Mouse (Mus musculus) gastrocnemius, adult 18-20 months (tissue): ENCODE data around the gene Nmu. TPM values are rescaled to one million over a fixed set of nuclear protein-coding genes. Genes with fewer than 3 reads are reported as not detected.

Source experiments
- DNase-seq: peaks from one replicate; pipeline ENCODE4 v3.0.0; 2021; ENCODE audit warnings: low spot score
- long read RNA-seq, 2 experiments: library from polyadenylated mRNA; stranded (forward); transcript quantifications; one replicate each; pipeline ENCODE4 v2.0.0; 2021
- total RNA-seq, 2 experiments: library from RNA; stranded (reverse); gene quantifications; 2 replicates each; pipeline ENCODE4 v1.2.3; 2021

Nmu gene
- not detected for total RNA-seq
- long read RNA-seq, experiment 1: 0 reads
- long read RNA-seq, experiment 2: 0 reads

DNA sequence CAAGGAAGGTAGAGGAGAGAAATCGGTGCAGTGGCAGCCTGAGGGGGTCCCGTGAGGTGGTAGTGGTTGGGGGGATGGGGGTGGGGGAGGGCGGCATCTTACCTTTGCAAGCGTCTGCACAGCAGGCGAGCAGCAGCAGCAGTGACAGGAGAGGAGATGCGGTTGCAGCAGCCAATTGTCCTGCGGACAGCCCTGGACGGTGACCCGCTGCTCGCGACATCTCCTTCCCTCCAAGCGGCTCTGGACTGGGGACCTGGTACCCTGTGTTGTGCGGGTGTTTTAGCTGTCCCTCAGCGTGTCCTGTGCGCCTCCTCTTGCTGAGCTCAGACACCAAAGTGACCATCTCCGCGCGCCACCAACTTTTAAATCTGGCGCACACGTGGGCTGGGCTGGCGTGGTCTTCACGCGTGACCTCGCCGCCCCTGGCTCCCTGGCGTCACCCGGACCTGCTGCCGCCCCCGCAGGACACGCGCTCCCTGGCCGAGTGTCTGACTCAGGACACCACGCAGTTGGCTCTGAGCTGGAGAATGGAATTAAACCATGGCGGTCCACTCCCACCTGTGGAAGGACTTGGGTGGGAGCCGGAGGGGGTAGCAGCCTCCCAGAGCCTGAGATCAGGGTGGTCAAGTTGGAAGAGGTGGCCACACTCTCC lies at the start of gene Nmu:
Gene Nmu, minus strand, starts transcription at position 336 of the 652 bp plus-strand sequence.
- no peak for DNase-seq

DNA sequence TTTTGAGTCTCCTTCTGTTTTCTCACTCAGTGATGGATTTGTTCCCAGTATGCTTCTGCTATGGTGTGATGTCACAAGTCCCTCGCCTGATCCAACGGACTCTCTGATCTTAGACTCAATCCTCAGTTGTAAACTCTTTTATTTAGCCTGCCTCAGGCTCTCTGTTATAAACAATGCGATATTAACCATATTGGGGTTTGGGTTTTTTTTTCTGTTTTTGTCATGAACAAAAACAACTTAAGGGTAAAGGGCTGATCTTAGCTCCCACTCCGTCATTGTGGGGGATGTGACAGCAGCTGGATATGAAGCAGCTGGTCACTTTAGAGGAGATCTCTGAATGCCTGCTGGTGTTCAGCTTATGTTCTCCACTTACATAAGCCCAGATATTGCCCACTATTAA lies 48.1 kb upstream of the Nmu start:
- no peak for DNase-seq

DNA sequence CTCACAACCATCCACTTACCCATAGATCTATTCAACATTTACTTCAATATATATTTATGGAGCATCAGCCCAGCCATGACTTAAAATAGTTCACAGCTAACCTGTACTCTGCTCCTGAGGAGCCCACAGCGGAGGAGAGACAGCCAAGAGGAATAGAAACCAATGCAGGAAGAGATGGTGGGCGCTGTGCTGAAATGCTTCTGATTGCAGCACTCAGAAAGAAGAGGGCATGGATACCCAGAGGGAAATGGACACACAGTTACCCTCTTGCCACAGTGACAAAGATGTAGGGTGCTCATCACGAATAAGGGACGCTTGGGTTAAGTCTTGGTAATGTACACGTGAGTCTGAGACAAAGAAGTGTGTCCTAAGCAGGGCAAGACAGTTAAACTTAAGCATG lies 30.8 kb upstream of the Nmu start:
- DNase-seq: no peak

DNA sequence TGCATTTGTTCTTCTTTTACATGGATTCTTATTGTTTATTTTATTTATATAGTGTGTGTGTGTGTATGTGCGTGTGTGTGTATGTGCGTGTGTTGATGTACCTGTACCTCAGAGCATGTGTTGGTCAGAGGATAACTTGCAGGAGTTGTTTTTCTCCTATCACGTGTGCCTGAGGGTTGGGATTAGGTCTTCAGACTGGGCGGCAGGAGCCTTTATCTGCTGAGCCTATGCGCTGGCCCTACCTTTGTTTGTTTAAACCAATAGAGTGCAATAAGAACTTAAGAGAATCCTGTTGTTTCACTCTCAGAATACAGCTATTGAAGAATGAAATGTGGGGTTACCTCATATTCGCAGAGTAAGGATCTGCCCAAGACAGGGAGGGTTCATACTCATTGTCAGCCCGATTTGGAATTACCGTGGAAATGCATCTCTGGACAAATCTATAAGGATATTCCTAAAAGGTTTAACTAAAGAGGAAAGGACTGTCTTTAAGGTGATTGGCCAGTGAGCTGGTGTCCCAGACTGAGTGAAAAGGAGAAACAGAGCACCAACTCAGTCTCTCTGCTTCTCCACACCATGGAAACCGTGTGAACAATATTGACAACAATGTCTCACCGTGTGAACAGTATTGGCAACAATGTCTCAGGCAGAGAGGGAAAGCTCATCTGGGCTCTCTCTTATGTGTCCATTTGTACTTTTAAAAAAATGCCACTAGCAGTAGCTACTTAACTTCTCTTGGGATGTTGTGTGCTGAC lies 25.6 kb upstream of the Nmu start:
- no peak for DNase-seq

DNA sequence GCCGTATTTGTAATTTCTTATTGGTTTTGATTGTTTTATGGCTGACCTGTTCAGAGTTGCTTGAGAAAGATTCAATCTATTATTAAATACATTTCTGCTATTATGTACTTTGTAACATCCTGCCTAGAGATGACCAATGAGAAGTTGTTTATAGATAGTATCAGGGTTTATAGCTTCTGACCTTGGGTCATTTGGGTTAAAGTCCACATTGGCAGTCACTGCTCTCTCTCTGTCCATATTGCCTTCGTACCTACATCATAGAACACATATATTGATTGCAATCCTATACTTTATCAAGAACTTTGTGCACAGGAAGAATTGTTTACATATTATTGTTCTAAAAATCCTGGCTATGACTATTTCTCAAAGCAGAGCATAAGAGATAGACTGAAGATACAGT lies 24.9 kb upstream of the Nmu start:
- no peak for DNase-seq

DNA sequence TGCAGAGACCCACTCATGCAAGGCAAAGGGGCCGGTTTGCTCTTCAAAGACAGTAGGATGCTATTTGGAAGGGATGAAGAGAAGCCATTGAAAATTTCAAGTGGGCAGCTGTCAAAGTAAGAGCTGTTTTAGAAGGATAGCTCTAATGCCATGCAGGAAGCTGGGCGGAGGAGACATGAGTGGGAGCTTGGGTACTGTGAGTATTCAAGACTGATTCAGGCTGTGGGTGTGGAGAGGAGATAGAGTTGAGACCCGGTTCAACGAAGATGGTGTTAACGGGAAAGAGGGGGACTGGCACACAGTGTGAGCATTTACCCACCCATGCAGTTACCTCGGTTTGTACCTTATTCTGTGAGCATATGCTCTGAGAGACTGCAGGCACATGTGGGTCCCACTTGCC lies 20.1 kb upstream of the Nmu start:
- no peak for DNase-seq

DNA sequence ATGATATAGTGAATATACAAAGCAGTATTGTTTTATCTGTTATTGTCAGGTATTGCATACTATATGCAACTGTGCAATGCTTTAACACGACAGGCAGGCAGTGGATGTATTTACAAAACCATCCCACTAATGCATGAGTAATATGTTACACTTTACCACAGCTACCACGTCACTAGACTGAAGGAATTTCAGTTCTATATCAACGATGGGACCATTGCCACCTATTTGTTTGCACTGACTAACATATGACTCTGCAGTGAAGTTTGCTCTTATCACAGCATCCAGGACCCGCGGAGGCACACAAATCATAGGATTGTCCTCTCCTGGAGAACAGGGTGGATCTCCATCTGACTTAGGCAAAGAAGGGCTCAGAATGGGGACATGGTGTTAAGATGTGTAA lies 18.2 kb upstream of the Nmu start:
- no peak for DNase-seq

DNA sequence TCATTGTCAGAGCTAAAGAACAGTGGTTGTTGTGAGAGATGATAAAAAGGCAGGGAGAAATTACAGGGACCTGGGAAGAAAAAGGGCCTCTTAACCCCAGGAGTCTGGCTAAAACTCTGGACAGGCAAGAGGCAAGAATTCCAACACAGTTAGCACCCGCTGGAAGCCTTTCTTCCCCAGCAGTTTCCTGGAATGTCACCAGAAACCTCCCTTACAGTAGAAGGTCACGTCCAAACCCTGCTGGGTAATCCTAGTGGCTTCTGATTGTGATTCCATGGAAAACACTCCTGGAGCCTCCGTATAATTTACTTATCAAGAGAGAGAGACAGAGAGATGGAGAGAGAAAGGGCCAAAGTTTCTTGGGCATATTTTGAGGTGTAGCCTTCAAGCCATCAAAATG lies 15.6 kb upstream of the Nmu start:
- no peak for DNase-seq

DNA sequence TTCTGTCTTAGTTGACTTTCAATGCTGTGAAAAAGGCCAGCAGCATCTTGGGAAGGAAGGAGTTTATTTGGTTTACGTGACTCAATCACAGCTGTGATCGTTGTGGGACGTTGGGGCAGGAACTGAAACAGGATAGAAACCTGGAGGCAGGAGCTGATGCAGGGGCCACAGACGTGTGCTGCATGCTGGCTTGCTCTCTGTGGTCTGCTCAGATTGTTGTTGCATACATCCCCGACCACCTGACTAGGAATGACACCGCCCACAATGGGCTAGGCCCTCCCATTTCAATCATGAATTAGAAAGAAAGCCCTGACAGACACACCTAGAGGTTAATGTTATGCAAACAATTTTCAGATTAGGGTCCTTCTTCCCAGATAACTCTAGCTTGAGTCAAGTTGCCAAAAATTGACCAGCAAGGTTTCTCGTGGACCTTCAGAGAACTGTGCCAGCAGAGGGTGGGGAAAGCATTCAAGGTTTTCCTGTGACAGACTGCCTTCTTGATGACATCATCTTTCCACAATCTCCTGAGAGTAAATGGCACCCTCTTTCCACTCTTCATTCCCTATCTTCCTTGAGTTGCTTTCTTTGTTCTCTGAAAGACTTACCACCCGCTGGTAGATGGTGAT lies 5.7 kb upstream of the Nmu start:
- DNase-seq: no peak

DNA sequence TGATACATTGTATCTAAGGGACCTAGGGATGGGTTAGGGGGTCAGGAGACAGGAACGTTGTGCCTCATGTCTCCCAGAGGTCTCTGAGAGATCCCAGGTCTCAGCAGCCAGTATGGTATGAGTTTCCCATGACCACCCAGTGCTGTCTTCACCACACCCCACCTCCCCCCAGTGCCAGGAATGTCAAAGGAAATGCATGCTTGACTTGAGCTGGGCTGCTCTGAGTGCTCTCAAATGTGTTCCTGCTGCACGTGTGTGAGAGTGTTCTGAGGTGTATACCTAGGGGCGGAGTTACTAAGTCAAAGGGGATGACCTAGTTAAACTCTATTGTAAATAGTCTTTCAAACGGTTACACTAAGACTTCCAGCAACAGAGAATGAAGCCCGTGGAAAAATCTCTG lies 1.8 kb upstream of the Nmu start:
- DNase-seq: no peak

DNA sequence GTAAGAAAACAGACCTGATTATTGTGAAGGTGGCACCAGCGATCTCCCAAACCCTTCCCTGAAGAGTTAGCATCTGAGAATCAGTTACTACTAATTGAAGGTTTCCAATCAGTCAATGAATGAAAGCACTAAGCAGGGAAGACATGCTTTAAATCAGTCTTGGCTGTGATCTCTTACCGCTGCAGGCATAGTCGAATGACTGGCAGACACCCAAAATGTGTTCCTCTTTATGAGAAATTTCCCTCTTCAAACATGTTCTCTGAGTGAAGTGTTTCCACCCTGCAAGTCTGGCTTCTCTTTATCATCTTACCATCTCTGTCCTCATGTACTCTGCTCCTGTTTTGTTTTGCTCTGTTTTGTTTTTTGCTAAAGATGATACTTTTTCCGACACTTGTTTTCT lies 2.8 kb downstream of the Nmu start:
- no peak for DNase-seq

DNA sequence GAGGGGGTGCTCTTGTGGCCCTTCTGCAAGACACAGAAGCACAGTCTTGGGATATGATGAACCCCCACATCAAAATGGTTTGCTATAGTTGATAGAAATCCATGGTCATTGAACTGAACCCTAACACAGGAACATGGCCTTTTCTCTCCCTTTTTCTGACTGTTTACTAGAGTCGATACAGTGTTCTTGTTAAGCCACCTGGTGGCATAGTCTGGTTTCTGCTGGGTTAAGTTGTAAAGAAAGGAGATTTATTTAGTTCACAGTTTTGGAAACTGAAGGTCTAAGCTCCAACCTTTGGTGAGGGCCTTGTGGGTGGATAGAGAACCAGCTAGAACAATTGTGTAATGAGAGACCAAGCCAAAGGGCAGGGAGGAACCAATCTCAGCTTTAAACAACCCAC lies 3.5 kb downstream of the Nmu start:
- DNase-seq: no peak

DNA sequence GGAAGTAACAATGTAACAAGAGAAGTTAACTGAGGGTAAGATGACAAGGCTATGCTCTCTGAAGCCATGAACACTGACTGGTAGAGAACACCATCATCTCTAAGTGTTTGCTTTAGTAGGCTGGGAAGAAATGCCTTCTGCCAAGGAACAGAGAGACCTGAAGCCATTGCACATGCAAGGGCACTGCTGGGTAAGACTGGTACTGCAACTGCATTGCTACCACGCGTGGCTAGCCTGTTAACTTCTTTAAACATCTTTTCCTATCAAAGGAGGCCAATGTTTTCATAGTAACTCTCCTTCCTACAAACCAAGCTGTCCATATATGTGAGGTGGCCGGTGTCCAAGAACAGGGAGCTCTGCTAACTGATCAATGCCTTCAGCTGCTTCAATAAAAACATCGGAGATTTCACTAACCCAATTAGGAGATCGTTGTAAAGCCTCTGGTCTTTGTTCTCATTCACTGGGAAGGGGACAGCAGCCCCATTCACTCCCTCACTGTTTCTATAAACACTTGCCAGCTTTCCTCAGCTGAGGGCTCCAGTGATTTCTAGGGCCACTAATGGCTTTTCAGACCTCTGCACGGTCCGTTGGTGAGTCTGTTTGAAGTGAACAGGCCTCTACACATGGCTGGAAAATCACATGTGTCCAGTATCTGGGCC lies 11.5 kb downstream of the Nmu start:
- no peak for DNase-seq

DNA sequence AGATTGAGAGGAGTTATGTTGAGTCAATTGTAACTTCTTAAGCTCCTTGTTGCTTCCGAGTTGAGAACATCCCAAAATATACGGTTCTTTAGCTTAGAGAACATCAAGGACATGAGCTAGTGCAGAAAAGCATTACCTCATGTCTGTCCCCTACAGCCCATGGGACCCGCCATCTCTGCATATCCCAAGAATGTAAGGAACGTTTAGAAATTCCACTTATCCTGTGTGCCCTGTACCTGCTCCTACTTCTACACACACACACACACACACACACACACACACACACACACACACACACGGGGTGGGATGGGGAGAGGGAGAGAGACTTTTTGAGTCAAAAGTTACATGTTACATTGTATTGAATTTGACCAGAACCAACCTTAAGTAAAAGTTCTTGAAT lies 12.1 kb downstream of the Nmu start:
- DNase-seq: no peak

DNA sequence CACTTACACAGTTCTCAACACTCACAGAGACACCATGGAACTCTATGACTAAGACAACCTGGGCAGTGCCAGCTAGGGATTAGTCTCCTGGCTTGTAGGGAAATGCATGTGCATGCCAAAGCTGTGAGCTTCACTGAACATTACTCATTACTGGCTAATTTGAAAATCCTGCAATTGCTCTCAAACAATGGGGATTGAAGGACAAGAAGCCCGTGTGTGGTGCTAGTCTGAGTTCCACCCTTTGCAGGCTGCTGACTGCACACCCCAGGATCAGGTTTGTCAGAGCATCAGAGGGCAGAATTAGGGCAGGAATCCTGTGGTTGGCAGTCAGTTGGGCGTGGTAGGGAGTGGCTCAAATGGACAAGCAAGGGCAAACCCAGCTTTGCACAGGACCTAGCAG lies 17.5 kb downstream of the Nmu start:
- no peak for DNase-seq

DNA sequence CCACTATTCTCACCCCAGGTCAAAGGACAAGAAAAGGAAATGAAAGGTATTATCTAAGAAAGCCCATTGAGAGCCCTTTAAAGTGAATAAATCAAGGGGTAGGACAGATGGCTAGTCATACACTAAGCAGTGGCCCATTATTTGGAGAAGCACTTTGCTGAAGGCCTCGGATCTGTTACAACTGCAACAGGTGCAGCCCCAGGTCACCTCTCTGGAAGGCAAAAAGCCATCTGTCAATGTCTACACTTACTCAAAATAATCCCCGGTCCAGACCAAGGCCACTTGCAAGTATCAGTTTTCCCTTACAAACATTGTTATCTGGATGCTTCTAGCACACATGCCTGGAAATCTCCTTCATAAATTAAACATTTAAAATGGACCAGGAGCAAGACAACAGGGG lies 22.7 kb downstream of the Nmu start:
- no peak for DNase-seq

DNA sequence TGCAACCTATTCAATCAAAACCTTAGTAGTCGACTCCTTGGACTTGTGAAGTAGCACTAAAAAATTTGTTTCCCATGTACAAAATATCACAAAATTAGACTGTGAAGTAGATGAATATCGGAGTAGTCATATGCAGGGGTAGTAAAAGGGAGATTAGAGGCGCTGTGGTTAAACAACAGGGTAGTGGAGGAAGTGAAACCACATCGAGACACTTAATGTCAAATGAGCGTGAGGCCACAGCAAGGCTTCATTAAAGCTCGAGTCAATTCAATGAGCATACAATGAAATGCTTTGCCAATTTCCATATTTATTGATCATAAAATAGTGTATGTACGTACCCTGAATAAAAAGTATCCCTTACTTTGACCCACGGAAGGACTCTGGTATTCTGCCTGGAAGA lies 26.5 kb downstream of the Nmu start:
- no peak for DNase-seq

DNA sequence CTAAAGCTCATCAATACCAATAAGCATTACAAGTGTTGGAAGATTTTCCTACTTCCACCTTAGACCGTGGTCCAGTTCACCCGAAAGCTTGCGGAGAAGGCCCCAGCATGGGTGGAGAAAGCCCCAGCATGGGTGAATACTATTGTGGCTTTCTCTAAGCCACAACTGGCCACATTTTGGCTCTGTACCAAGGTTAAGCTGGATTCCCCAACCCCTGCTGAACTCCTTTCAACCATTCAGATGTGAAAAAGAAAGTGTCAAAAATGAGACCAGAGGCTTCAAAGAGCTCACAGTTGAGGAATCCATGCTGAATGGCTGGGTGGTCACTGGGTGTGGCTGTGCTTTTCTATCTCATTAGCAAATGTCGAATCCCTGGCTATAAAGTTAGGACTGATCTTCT lies 29.8 kb downstream of the Nmu start:
- no peak for DNase-seq

DNA sequence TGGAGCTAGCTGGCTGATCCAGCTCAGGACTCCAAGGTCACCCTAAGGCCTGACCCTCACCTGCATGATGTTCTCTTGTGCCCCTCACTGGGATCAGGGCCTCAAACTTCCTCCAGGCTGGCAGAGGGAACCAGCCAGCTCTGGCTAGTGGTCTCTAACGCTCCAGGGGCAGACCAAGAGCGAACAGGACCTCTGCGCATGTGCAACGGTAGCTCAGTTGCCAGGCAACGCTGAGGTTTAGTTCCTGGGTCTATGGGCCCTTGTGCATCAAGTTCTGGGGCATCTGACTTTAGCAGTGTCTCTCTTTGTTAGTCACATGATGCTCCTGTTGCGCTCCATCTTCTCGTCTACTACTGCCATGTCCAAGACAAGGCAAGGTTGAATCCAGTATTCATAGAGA lies 32.6 kb downstream of the Nmu start, which contains the start of gene Pdcl2:
Gene Pdcl2, minus strand, starts transcription at position 204 of the 400 bp plus-strand sequence.
- DNase-seq: no peak

DNA sequence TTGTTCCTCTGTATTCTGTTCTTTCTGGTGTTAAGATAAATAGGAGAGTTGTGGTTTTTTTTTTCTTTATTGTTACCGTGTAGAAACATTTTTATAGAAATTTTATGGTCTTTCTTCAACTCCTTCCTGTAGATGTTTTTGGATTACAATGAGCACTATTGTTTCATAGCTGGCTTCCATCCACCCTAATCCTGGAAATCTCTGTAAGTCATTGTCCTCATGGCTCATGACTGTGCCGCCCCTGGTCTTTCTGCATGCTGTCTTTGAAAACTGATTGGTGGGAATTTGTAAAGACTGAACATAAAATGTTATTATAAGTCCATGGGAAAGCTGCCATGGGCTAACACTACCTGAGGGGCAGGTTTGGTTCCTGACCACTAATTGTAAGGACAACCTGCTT lies 36.3 kb downstream of the Nmu start:
- DNase-seq: no peak

DNA sequence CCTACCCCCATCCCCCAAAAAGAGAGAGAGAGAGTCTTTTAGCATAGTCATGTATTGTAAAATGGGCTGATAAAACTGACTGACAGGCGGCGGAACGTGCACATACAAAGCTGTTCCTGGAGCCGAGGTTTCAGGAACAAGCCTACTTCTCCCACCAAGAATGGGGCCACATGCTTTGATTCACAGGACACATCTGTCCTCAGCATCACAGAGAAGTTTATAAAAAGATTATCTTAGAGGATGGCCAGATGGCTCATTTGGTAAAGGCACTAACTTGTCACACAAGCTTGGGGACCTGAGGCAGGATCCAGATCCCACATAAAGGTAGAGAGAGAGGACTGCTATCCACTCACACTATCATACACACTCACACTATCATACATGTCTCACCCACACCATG lies 38.5 kb downstream of the Nmu start:
- no peak for DNase-seq
